Mouse (Mus musculus) heart, postnatal 0 days (tissue): Measurements from ENCODE around the gene Usp25.

ENCODE experiments used
- CTCF ChIP-seq: IDR thresholded peaks from 2 replicates; pipeline ENCODE4 v1.5.1; 2016; ENCODE audit warnings: antibody characterized with exemption, control low read depth, low read depth
- EP300 ChIP-seq: IDR thresholded peaks from 2 replicates; pipeline ENCODE4 v1.6.1; 2016; ENCODE audit warnings: antibody characterized with exemption, low read depth

DNA sequence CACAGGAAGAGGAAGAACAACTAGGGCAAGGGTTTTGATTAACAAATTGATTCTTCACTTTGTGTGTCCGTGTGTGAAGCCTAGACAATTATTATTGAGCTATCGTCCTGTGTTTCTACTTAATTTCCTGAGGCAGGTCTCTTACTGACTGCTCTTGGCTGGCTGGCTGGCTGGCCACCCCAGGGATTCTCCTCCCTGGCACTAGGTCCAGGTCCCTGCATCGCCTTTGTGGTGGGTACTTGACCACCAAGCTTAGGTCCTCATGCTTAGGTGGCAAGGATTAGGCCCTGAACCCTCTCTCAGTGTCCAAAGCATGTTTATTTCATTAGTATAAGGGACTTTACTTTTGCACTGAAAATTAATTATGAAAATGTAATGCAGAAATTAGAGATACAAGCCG, 12.6 kb downstream of the Usp25 start:
- TF ChIP-seq CTCF = no peak
- TF ChIP-seq EP300 = no peak
